Mouse (Mus musculus) Patski (cell line): ENCODE results near the gene Cuedc1. TPM values are rescaled to one million over a fixed set of nuclear protein-coding genes. Genes with fewer than 3 reads are reported as not detected.

Source experiments
- ATAC-seq: fragments of 100-300 bp; one replicate; pipeline ENCODE4 v1.8.0; 2021
- CTCF ChIA-PET: fragments of 350-600 bp; sonication (Branson Sonifier 250); formaldehyde crosslinking; loops from one replicate; lab custom pipeline; 2022; ENCODE audit warnings: inconsistent platforms; lab: Charles Lee
- POLR2A ChIA-PET: fragments of 350-600 bp; sonication (Branson Sonifier 250); formaldehyde crosslinking; loops from one replicate; lab custom pipeline; 2022; ENCODE audit warnings: antibody characterized with exemption, inconsistent platforms; lab: Charles Lee
- DNase-seq: peaks from one replicate; pipeline ENCODE4 v3.0.0-alpha.2; 2011; ENCODE audit warnings: low read depth, low spot score
- H3K27me3 ChIP-seq: fragments of 371-371 bp; one replicate; pipeline ENCODE4 v1.5.1; 2021
- CTCF ChIP-seq: fragments of 100-300 bp; IDR thresholded peaks from one replicate; pipeline ENCODE4 v1.5.1; 2021
- in situ Hi-C: fragments of 300-500 bp; cut with MboI; formaldehyde crosslinking; loops from 3 replicates; pipeline ENCODE4 v1.11.1; 2018; ENCODE audit warnings: low pct_unique_long_range_greater_than_20kb, mixed read lengths
- polyA plus RNA-seq: library from polyadenylated mRNA; unstranded; gene quantifications from one replicate; pipeline ENCODE4 v1.2.3, GENCODE M21; 2021

Cuedc1 gene
- polyA plus RNA-seq, 1 experiment from 2014 or later, result 42.0 TPM

DNA sequence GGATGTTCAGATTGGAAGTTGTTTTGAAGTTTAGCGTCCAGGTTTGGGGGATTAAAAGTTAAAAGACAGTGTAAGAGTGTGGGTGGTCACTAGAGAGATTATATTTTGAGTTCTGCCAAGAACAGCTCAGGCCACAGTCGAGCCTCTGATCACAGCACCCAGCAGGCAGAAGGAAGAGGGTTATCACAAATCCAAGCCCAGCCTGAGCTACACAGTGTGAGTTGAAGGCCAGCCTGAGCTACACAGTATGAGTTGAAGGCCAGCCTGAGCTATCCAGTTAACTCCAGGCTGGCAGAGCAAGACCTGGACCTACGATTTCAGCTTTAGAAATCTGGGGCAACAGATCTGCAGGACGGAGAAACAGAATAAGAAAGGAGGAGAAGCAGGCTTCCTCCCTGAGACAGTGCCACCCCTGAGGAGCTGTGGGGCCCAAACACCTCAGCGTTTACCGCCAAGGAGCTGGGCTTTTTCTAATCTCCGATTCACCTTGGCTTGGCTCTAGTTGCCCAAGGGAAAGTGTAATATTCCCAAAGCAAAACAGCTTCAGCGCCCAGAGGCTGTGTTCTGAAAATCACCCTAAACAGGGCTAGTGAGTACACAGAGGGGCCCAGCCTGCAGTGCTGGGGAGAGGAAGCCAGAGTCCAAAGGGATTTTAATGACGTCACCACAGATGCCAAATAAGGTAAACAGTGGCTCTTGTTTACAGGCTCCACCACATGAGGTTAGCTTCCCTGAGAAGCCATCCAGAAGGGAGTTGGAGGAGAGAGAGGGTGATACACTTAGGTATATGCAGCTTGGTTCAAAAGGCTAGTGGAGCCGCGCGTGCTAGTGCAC lies 143.8 kb downstream of the Cuedc1 start:
- in situ Hi-C loops, result no loop called here
- no peaks in the 10 kb centered on the region for H3K27me3 ChIP-seq
- no peak for ATAC-seq
- POLR2A ChIA-PET, result interaction anchor here (0.6 to 1.1 kb wide), 3 partner anchors 18 to 491 kb away, joined by 3 read pairs; no protein-coding TSS in a partner anchor
- CTCF ChIA-PET, result no interaction called here
- no peak for TF ChIP-seq CTCF
- DNase-seq, result no peak

Other genes with a start within 250 kb of the Cuedc1 start
- gene Mks1, start 244.8 kb upstream of the Cuedc1 start, polyA plus RNA-seq, result 6.0 TPM
- gene Epx, start 222.5 kb upstream of the Cuedc1 start, polyA plus RNA-seq, result not detected
- not detected for gene Olfr462, start 205.8 kb upstream of the Cuedc1 start, polyA plus RNA-seq
- not detected for gene Olfr463, start 200.7 kb upstream of the Cuedc1 start, polyA plus RNA-seq
- gene Olfr464, start 177.1 kb upstream of the Cuedc1 start, polyA plus RNA-seq, result not detected
- 150 TPM for gene Dynll2, start 110.5 kb upstream of the Cuedc1 start, polyA plus RNA-seq
- gene Srsf1, start 50.7 kb upstream of the Cuedc1 start, polyA plus RNA-seq, result 301 TPM
- 56.7 TPM for gene Vezf1, start 29.8 kb upstream of the Cuedc1 start, polyA plus RNA-seq
- 105 TPM for gene Mrps23, start 106.3 kb downstream of the Cuedc1 start, polyA plus RNA-seq
- not detected for gene Ccdc182, start 196.0 kb downstream of the Cuedc1 start, polyA plus RNA-seq